Mouse (Mus musculus) CD4-positive, CD25-positive, alpha-beta regulatory T cell, adult 4 months (primary cell): ENCODE data around the gene Zfp668. TPM values are rescaled to one million over a fixed set of nuclear protein-coding genes. Genes with fewer than 3 reads are reported as not detected.
A peak's percentile ranks its signal among the peaks of the same experiment; 100 is the strongest.
"Not testable (repeated sequence)": the region's sequence is repeated elsewhere in the genome, so short reads cannot be mapped to it uniquely, and the experiment has no call there.

Experiments
- ATAC-seq: one replicate; pipeline ENCODE4 v1.8.0; 2017
- polyA plus RNA-seq, 2 experiments: library from polyadenylated mRNA; unstranded; fragments of 100-300 nt; shearing (Covaris generic); gene quantifications; one replicate each; pipeline ENCODE4 v1.2.1; 2017

The Zfp668 gene
- 10 to 100 TPM in 1 of 2 experiments, 1 to 10 TPM in 1; 9.0 to 10.6 TPM for polyA plus RNA-seq

DNA sequence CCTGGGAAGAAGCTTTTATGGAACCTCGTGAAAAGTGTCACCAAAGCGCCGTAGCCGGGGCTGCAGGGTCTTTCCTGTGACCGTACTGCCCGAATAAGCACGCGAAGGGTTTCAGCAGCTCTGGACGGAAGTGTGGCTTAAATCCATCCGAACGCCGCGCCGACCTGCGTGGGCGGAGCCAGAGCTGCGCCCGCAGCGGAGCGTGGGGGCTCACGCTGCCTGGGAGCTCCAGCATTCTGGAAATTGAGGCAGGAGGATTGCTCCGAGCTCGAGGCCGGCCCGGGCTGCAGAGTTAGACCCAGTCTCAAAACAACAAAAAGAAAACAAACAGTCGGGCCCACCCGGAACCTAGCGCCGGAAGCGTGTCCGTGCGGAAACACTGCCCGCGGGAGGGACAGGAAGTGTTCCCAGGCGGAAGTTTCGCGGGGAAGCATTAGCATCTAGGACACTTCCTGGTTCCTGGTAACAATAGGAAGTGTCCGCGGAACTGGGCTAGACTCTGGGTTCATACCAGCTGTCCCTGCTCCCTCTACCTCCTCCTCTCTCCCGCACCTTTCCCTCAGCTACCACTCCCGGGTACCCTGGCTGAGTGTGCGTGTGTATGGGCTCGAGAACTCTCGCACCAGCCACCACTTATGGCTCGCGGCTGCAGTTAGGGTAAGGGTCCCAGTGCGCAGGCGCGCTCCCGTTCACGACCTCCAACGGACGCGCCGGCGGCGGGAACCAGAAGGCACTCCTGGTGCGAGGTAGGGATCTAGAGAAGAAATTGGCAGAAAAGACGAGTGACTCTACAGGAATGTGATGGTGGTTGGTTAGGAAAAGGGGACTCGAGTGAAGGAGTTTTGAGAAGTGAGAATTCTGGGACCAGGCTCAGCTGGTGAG is at the start of gene Zfp668:
Zfp668 (minus strand) TSS at position 362 of the 882 bp plus-strand sequence.
- ATAC-seq, result peak; percentile 55

DNA sequence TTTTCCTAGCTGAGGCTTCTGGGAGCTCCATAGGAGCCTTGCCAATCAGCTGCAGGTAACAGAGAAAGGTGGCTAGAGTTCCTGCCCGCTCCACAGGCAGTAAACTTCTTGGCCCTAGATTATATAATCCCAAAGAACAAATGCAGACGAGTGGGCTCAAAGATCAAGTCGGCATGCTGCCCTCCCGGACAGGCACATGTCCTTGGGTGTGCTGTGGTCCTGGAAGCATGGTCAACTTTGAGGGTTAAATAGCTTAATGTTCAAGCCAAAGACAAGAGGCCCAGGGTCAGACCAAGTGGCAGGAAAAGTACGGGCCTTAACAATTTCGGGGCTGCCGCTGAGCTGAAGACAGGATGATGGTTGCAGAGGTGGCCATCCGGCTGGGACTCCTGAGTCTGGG is 49.4 kb upstream of the Zfp668 start:
- ATAC-seq, result no peak

DNA sequence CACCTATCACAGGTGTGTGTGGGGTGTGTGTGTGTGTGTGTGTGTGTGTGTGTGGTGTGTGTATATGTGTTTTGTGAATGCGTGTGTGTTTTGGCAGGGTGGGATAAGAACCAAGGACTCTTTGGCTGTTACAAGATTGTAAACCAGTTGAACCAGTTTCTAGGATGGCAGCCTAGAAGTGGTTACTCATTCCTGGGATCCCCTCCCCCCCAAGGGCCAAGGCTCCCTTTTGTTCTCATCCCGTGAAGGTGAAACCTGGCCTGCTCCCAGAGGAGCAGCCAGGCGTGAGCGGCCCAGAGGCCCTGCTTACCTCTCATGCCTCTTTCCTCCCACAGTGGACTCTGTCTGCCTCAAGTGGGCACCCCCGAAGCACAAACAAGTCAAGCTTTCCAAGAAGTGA is 48.6 kb upstream of the Zfp668 start:
- no peak for ATAC-seq

DNA sequence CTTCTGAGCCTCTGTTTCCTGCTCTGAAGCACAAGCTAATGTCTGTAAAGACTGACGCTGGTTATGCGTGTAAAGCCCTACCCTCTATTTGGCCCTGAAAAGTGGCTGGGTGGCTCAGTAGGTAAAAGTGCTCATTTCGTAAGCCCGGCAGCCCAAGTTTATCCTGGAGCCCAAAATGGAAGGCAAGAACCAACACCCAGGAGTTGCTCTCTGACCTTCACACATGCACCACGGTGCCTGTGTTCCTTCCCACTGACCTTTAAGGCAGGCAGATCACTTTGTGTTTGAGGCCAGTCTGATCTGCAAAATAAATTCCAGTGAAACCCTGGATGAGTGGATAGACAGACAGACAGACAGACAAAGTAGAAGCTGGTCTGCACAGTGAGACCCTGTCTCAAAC is 47.1 kb upstream of the Zfp668 start:
- ATAC-seq, result no peak

DNA sequence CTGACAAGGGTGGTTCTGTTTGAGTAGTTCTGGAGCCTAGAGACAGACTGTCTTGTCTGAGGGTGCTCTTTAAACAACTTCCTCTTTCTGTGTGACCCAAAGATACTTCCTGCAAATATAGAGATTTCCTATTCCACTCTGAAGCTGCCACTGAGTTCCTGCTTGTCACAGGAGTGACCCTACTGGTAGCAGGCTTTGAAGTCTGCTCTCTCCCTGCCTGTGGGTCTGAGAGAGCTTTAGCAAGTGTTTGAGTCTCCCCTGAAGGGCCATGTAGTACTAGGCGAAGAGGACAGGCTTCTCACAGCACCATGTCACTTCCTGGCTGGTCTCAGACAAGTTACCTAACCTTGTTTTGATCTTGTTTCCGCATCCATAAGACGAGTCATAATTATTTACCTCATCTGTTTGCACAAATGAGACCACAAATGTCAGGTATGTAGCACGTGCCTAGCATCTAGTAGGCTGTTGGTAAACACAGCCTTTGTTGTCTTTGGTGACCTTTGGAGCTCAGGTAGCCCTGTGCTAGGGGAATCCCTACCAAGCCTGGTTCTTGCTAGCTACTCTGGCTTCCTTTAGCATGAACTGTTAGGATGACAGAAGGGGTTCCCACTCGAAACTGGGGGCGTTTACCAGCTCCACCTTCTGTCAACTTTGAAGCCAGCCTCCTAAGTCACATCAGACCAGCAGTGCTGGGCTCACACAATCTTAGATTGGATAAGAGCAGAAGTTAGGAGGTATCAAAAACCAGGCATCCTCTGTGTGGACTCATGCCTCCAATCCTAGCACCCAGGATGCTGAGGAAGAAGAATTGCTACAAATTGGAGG is 46.0 kb upstream of the Zfp668 start:
- peak; percentile 89 for ATAC-seq

DNA sequence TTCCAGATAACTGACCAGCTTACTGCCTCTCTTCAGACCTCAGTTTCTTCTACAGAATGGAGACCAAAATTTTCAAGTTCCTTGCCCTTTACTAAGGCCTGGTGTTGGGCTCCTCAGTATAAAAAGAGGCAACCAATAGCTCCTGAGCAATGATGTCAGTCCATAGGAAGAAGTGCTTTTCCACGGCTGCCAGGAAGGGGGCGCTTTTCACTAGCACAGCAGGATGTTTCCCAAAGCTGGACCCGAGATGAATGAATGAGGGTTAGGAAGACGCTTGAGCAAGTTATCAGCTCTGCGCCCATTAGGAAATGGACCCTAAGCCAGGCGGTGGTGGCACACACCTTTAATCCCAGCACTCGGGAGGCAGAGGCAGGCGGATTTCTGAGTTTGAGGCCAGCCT is 44.9 kb upstream of the Zfp668 start:
- no peak for ATAC-seq

DNA sequence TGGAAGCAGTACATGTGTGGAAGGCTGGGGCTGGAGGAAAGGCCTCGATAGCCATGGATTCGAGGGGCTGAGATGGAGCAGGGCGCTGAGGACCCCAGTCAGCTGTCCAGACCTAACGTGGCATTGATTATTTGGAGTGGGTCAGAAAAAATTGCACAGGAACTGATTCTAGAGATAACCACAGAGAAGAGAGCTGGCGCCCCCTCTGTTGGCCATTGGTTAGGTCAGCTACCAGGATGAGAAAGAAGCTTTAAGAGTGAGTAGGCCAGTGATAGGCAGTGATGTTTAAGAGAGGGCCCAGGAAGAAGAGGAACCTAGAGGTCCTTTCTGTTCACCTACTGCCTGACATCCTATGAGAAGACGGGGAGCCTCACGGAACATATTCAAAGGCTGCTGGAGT is 42.7 kb upstream of the Zfp668 start:
- no peak for ATAC-seq

DNA sequence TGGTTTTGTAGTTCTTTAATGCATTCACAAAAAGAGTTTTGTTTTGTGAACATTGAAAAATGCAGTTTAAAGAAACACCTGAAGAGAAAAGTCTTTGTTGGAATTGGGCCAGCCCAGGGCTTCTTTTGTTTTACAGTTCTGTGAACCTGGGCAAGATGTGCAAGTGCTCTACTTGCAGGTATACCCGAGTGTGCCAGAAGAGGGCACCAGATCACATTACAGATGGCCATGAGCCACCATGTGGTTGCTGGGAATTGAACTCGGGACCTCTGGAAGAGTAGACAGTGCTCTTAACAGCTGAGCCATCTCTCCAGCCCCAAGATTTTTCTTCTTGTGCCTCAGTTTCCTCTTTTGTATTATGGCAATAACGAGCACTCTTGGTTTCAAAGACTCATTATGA is 41.6 kb upstream of the Zfp668 start:
- no peak for ATAC-seq

DNA sequence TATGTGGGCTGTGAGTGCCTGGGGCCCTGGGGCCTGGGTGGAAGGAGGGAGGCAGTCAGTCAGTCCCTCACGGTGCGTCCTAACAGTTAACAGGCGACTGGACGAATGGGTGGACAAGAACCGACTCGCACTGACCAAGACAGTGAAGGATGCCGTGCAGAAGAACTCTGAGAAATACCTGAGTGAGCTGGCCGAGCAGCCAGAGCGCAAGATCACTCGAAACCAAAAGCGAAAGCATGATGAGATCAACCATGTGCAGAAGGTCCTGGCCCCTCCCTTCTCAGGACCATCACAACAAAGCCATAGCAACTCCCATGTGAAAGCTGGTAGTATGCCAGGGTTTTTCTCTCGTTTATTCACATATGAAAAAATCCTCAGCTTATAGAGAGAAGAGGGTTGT is 38.7 kb upstream of the Zfp668 start:
- ATAC-seq, result no peak

DNA sequence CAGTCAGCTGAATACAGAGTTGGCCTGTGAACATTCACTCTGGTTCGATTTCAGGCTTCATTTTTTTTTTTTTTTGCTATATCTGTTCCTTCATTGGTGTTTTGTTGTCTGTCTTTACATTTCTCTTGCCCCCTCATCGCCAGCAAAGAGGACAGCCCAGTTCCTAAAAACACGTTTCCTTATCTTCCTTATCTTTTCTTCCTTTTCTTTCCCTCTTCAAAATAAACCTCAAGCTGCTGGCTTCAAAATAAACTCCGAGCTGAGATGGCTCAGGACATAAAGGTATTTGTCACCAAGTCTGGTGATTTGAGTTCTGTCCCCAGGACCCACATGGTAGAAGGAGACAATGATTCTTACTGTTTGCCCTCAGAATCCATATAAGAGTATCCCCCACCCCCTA is 36.3 kb upstream of the Zfp668 start:
- ATAC-seq, result no peak

DNA sequence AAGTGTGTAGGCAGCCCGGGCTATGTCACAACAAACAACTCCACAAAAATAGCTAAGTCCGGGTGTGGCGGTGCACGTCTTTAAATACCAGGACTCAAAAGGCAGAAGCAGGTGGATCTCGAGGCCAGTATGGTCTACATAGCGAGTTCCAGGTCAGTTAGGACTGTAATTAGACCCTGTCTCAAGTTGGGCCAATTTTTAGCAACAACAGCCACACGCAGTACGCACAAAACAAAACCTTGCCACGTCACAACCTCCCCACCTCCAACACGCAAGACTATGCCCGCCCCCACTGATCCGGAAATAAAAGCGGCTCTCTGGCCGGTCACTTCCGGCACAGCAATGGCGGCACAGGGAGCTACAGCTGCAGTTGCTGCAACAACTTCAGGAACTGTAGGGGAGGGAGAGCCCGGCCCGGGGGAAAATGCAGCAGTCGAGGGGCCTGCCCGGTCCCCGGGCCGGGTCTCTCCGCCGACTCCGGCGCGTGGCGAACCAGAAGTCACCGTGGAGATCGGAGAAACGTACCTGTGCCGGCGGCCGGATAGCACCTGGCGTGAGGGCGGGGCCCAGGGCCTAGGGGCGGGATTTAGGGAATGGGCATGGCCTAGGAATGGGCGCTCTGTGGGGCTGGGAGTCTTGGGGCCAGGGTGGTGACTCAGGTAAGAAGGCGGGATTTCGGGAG is 35.7 kb upstream of the Zfp668 start, which contains the start of gene Kat8:
Kat8 (plus strand) TSS at position 327 of the 682 bp plus-strand sequence.
- peak; percentile 100 for ATAC-seq

DNA sequence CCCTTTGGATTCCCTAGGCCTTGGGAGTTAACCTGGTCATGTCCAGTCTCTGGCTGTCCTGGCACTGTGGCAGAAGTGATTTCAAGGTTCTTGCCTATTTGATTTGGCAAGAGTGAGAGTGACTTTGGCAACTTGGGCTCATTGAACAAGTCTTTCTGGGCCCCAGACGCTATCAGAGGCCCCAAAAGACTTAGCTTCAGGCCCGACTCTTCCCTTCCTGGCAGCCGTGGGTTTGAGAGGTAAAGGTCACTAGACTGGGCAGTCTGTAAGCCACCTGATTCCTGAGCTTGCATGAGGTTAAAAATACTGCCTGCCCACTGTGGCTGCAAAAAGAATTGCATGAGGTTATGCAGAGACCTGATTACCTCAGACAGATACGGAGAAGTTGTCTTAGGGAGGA is 32.0 kb upstream of the Zfp668 start:
- no peak for ATAC-seq

DNA sequence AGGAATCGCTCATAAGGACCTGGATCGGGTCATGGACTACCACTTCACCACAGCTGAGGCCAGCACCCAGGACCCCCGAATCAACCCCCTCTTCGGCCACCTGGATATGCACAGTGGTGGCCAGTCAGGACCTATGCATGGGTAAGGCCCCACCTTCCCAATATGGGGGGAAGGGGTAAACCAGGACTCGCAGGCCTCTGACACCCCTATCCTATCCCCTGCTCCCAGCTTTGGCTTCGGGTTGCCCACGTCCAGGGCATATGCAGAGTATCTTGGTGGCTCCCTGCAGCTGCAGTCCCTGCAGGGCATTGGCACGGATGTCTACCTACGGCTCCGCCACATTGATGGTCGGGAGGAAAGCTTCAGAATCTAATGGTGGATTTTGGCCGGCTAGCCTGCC is 31.3 kb upstream of the Zfp668 start:
- no peak for ATAC-seq

DNA sequence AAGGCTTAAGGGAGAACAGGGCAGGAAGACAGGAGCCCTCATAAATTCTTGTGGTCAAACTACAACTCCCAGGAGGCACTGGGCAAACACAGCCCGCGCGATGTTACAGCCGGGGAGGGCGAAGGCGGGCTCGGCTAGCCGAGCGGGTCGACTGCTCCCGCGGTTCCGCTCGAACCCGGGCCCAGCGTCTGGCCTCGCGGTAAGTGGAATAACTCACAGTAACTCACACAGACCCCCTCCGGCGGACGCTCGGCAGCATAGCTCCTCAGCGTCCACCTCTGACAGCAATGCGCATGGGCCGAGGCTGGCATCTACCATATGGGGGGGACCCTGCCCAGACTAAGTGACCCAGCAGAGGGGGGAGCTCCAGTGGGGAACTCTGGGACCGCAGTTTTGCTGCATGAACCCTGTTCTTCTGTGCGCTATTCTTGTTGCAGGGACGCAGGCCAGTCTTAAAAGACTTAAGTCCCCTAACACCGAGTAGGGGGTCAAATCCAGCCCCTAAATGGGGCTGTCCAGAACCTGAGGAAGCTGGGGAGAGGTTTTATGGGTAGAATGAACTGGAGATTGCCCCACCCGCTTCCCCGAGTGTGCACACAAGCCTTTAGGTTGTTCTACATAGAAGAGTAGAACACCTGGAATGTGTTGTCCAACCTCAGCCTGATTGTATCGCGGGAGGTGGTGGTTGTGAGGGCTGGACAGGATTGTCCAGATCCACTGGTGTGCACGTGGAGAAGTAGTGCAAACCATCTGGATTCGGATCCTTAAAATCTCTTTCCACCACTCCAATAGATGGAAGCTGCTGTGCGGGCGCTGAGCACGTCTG is 27.6 kb upstream of the Zfp668 start, which contains the start of gene Bckdk:
Bckdk (plus strand) TSS at position 112 of the 826 bp plus-strand sequence.
- peak; percentile 97 for ATAC-seq

DNA sequence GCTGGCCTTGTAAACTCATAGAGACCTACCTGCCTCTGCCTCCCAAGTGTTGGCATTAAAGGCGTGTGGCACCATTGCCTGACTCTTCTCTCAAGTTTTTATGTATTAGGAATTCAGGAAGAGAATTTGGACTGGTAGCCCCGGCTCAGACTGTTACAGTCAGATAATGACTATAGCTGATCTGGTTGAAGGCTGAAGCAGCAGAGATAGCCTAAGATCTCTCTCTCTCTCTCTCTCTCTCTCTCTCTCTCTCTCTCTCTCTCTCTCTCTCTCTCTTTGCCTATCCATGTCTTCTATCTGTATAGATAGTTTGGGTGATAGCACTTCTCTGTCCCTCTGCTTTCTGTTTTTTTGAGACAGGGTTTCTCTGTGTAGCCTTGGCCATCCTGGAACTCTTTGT is 25.1 kb upstream of the Zfp668 start:
- no peak for ATAC-seq

DNA sequence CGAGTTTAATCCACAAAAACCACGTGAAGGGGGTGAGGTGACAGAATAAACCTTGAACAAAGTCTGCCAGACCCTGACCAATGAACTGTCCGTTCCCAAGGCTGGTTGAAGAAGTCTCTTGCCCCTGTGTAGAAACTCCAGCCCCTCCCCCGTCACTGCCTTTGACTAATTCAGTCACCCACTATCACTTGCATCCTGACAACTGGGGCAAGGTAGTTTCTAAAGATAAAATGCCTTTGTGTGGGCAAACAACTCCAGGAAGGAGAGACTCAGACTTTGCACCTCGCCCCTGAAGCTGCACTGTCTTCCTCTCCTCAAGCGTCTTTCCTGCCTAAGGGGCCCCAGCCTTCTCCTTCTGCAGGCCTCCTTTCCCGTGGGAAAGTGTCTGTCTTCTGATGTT is 23.4 kb upstream of the Zfp668 start:
- no peak for ATAC-seq

DNA sequence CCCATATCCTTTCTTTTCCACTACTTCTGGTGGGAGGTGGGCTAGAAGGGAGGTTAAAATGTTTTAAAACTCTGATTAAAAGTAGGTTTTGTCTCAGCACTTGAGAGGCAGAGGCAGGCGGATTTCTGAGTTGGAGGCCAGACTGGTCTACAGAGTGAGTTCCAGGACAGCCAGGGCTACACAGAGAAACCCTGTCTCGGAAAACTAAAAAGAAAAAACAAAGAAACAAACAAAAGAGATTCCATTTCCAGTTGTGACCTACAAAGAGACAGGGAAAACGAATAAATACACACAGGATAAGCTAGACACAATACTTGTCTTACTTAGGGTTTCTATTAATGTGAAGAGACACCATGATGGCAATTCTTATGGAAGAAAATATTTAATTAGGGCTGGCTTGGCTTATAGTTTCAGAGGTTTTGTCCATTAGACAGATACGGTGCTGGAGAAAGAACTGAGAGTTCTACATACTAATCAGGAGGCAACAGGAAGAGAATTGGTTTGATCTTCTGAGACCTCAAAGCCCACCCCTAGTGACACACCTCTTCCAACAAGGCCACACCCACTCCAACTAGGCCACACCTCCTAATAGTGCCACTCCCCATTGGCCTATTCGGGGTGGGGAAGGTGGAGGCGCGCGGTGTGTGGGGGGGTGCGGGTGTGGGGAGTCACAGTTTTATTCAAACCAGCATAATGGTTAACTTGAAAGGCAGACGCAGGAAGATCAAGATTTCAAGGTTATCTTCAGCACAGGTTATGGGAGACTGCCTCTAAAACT is 21.7 kb upstream of the Zfp668 start:
- ATAC-seq, result no peak

DNA sequence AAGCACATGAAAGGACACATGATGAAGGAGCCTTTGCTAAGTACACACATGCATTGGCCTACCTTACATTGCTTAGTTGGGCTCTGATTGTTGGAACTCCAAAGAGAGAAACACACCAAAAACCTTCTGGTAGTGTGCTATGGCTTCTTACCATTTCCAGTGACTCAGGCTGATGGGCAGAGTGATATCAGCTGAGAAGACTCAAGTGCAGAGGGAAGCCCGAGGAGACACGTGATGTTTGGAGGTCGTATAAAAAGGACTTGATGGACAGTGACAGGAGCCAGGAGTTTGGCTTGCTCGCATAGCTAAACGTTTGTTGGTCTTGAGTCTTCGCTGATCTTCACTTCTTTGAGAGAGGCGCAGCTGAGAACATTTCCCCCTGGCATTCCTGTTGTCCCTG is 20.9 kb upstream of the Zfp668 start:
- ATAC-seq, result no peak

DNA sequence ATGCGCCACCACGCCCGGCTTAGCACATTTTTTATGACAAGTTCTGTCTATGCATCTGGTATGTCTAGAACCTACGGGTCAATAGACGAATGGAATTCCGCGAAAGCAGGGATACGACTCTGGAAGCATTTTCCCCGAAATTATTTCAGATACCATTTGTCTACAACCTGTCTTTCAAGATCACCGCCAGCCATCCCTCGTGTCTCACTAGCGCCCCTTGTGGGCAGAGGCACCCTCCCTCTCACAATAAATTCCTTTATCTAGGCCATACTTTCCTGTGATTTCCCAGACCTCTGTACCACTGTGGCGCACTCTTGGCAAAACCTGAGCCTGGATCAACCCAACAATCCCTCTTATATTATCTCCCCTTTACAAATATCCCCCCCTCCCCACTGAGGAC is 19.8 kb upstream of the Zfp668 start:
- no peak for ATAC-seq

DNA sequence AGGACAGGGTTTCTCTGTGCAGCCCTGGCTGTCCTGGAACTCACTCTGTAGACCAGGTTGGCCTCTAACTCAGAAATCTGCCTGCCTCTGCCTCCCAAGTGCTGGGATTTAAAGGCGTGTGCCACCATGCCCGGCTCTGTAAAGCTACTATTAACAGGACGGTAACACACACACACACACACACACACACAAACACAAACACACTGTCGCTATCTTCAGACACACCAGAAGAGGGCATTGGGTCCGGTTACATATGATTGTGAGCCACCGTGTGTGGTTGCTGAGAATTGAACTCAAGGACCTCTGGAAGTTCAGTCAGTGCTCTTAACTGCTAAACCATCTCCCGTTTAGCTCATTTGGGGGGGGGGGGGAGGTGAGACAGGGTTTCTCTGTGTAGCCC is 19.3 kb upstream of the Zfp668 start:
- ATAC-seq, result not testable (repeated sequence)

DNA sequence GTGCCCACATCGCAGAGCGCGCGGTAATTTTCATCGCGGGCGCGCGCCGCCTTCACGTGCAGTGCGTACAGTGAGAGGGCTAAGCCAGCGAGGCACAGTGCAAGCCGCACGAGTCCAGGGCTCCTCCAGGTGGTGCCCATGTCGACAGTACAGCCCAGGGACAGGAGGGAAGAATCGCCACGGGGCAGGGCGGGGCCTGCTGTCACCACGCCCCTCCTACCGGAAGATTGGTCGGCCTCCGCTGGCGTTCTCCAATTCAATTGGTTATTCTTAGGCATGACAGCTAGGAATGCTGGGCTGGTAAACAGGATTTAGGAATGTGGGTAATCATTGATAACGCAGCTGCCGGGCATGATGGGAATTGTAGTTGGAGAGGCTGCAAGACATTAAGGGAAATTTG is 18.8 kb upstream of the Zfp668 start, which contains the start of the genes Gm21974 and Vkorc1:
Gm21974 (minus strand) TSS at position 13 of the 400 bp plus-strand sequence.
Vkorc1 (minus strand) TSS at position 176 of the 400 bp plus-strand sequence.
- peak; percentile 95 for ATAC-seq
